Mouse (Mus musculus) right cerebral cortex, postnatal 4 days (tissue): ENCODE data around the gene Emc3.

Experiments
- DNase-seq: peaks from one replicate; pipeline ENCODE4 v3.0.0-alpha.2; 2022

Gene Emc3

GRCm38 (mm10) chr6:113530932-113531839 lies at the start of gene Emc3, which contains the start of gene Fancd2:
Emc3 (minus strand) TSS chr6:113531652.
Fancd2 (plus strand) TSS chr6:113531682.
- peak; percentile 96 for DNase-seq

- no peak for DNase-seq
These were observed 47.9 kb upstream of the Emc3 start for GRCm38 (mm10) chr6:113579306-113579705.

- DNase-seq: no peak
These were observed 44.6 kb upstream of the Emc3 start for GRCm38 (mm10) chr6:113576044-113576443.

- DNase-seq: no peak
These were observed 33.1 kb upstream of the Emc3 start for GRCm38 (mm10) chr6:113564557-113564956.

GRCm38 (mm10) chr6:113559736-113560135 lies 28.3 kb upstream of the Emc3 start:
- DNase-seq: no peak

GRCm38 (mm10) chr6:113543906-113544481 lies 12.5 kb upstream of the Emc3 start:
- DNase-seq: no peak

- no peak for DNase-seq
These were observed 10.2 kb upstream of the Emc3 start for GRCm38 (mm10) chr6:113541610-113542009.

- DNase-seq: no peak
These were observed 3.4 kb upstream of the Emc3 start for GRCm38 (mm10) chr6:113534886-113535285.

GRCm38 (mm10) chr6:113531840-113532404 lies 470 bp upstream of the Emc3 start:
- DNase-seq: no peak

- no peak for DNase-seq
These were observed 8.0 kb downstream of the Emc3 start for GRCm38 (mm10) chr6:113523420-113523819.

GRCm38 (mm10) chr6:113522310-113522709 lies 9.1 kb downstream of the Emc3 start:
- no peak for DNase-seq

GRCm38 (mm10) chr6:113517434-113518080 lies 13.9 kb downstream of the Emc3 start:
- no peak for DNase-seq

GRCm38 (mm10) chr6:113514600-113514999 lies 16.9 kb downstream of the Emc3 start:
- DNase-seq: no peak

GRCm38 (mm10) chr6:113513944-113514343 lies 17.5 kb downstream of the Emc3 start:
- no peak for DNase-seq

- DNase-seq: no peak
These were observed 22.5 kb downstream of the Emc3 start for GRCm38 (mm10) chr6:113508947-113509280.

GRCm38 (mm10) chr6:113508272-113508946 lies 23.0 kb downstream of the Emc3 start:
- no peak for DNase-seq

GRCm38 (mm10) chr6:113507130-113507529 lies 24.3 kb downstream of the Emc3 start:
- no peak for DNase-seq

GRCm38 (mm10) chr6:113505689-113506088 lies 25.8 kb downstream of the Emc3 start:
- no peak for DNase-seq

- DNase-seq: no peak
These were observed 28.7 kb downstream of the Emc3 start for GRCm38 (mm10) chr6:113502801-113503200.

- DNase-seq: peak; percentile 69
These were observed 29.9 kb downstream of the Emc3 start, which contains the start of gene Prrt3 for GRCm38 (mm10) chr6:113501388-113502084. Prrt3 (minus strand) TSS chr6:113501931.

GRCm38 (mm10) chr6:113499346-113499745 lies 32.1 kb downstream of the Emc3 start:
- DNase-seq: no peak

GRCm38 (mm10) chr6:113495071-113495675 lies 36.3 kb downstream of the Emc3 start:
- no peak for DNase-seq
